Mouse (Mus musculus): ENCODE measurements around the gene Olfr1311. TPM values are rescaled to one million over a fixed set of nuclear protein-coding genes. Genes with fewer than 3 reads are reported as not detected.

The Olfr1311 gene
- total and polyA plus RNA-seq, 3 experiments = not detected

DNA sequence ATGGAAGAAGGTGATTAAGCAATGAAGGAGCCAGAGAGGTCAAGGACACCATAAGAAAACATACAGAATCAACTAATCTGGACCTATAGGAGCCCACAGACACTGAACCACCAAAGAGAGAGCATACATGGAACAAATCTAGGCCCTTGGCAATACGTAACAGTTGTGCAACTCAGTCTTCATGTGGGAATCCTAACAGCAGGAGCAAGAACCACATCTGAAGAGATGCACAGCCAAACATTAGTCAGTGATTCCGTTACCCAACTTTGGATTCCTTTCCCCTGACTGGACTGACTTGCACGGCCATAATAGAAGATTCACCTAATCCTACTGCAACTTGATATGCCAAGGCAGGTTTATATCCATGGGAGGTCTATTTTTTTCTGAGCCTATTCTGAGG is 9.3 kb downstream of the Olfr1311 start:
- dilution Hi-C loops (cut with MboI; ENCODE audit: extremely low pct_ligation_motif_present, extremely low pct_unique_long_range_greater_than_20kb, low sequenced_read_pairs) (no loop called here), in situ Hi-C loops (cut with MboI; ENCODE audit: low pct_ligation_motif_present, low pct_unique_long_range_greater_than_20kb, low sequenced_read_pairs) (no loop called here)
- H3K27me3 ChIP-seq (replicated peaks) = peaks cover 55% of the 10 kb centered on the region
- no peaks in the 10 kb centered on the region for H3K79me2 ChIP-seq (replicated peaks; ENCODE audit: control insufficient read depth, extremely low read depth, insufficient read depth, poor library complexity, severe bottlenecking)
- H3K4me3 ChIP-seq (replicated peaks in 1 of 3; ENCODE audit: low read depth in 2 of 3, low read length in 2 of 3, poor library complexity in 1 of 3) = no peak overlapping the region
- H3K4me2 ChIP-seq (ENCODE audit: insufficient read depth, low read depth, poor library complexity, severe bottlenecking) = no peak overlapping the region
- H3K36me3 ChIP-seq (replicated peaks in 1 of 2; ENCODE audit: control insufficient read depth in 1 of 2, insufficient read depth in 1 of 2, low read length in 1 of 2) = no peaks in the 10 kb centered on the region
- DNase-seq (ENCODE audit: extremely low read depth) = no peak
- no peaks in the 10 kb centered on the region for H3K4me1 ChIP-seq (ENCODE audit: control insufficient read depth in 1 of 2, insufficient read depth in 2 of 2)
- no peaks in the 10 kb centered on the region for H3K9me3 ChIP-seq (replicated peaks; ENCODE audit: low read length)
- TF ChIP-seq CHD2 (IDR thresholded peaks at IDR 0.05; ENCODE audit: low read length) (no peak), JUND (conservative IDR thresholded peaks at IDR 0.05; ENCODE audit: low read depth, low read length) (no peak), EP300 (IDR thresholded peaks at IDR 0.05; ENCODE audit: low read length) (no peak), POLR2AphosphoS2 (IDR thresholded peaks at IDR 0.05; ENCODE audit: low read depth, low read length) (no peak), ZNF384 (IDR thresholded peaks at IDR 0.05; ENCODE audit: low read depth, low read length) (no peak), TCF12 (IDR thresholded peaks at IDR 0.05; ENCODE audit: low read depth, low read length) (no peak), CTCF (conservative IDR thresholded peaks at IDR 0.05 in 1 of 2, IDR thresholded peaks at IDR 0.05 in 1 of 2; ENCODE audit: low read depth in 2 of 2, low read length in 2 of 2) (no peak), RCOR1 (conservative IDR thresholded peaks at IDR 0.05; ENCODE audit: low read depth, low read length) (no peak), KAT2A (IDR thresholded peaks at IDR 0.05; ENCODE audit: insufficient replicate concordance, low read length) (no peak), MEF2A (IDR thresholded peaks at IDR 0.05; ENCODE audit: borderline replicate concordance, low read depth, low read length) (no peak), POLR2A (IDR thresholded peaks at IDR 0.05; ENCODE audit: low read depth, low read length) (no peak), ZMIZ1 (IDR thresholded peaks at IDR 0.05; ENCODE audit: low read depth, low read length) (no peak)
- no peak overlapping the region for H3K27ac ChIP-seq (ENCODE audit: insufficient read depth, low read depth)
- H3K9ac ChIP-seq (ENCODE audit: insufficient read depth, low read depth) = no peak overlapping the region

DNA sequence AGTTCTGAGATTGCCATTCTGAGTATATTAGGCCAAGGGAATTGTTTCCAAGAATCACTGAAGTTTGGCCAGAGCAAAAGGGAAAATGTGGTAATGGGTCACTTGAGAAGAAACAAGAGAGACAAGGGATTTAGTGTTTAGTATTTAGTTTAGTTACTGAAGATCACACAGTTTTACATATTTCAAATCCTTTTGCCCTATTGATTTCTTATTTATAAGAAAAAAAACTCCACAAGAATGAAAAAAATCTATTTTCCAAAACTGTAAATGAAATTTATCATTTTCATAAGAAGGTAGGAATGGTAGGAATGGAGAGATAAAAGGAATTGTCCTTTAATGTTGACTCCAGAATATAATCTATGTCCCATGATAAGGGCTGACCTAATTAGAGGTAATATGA is 11.6 kb downstream of the Olfr1311 start, which contains the start of gene Olfr1310:
Gene Olfr1310 (minus strand): TSS at position 101 of the 400 bp plus-strand sequence.
- DNase-seq (ENCODE audit: extremely low read depth) = no peak
- no peak for TF ChIP-seq POLR2A (IDR thresholded peaks at IDR 0.05; ENCODE audit: low read depth, low read length)
- TF ChIP-seq SIN3A (IDR thresholded peaks at IDR 0.05; ENCODE audit: low read length) = no peak
- no peak for TF ChIP-seq CHD1 (IDR thresholded peaks at IDR 0.05; ENCODE audit: low read depth, low read length)
- TF ChIP-seq IRF4 (IDR thresholded peaks at IDR 0.05; ENCODE audit: low read depth, low read length) = no peak
- no peak for TF ChIP-seq JUND (conservative IDR thresholded peaks at IDR 0.05; ENCODE audit: low read depth, low read length)
- TF ChIP-seq MAFK (IDR thresholded peaks at IDR 0.05; ENCODE audit: insufficient replicate concordance, low read length) = no peak
- no peak for TF ChIP-seq KAT2A (IDR thresholded peaks at IDR 0.05; ENCODE audit: insufficient replicate concordance, low read length)
- no peak for TF ChIP-seq ETS1 (conservative IDR thresholded peaks at IDR 0.05; ENCODE audit: low read depth, low read length)
- no peak for TF ChIP-seq MEF2A (IDR thresholded peaks at IDR 0.05; ENCODE audit: borderline replicate concordance, low read depth, low read length)
- no peak for TF ChIP-seq RAD21 (IDR thresholded peaks at IDR 0.05; ENCODE audit: low read depth, low read length)
- no peak for TF ChIP-seq EP300 (IDR thresholded peaks at IDR 0.05; ENCODE audit: low read length)
- no peak for TF ChIP-seq CHD2 (IDR thresholded peaks at IDR 0.05; ENCODE audit: low read length)
- TF ChIP-seq ZC3H11A (IDR thresholded peaks at IDR 0.05; ENCODE audit: low read depth, low read length) = no peak
- TF ChIP-seq MAX (IDR thresholded peaks at IDR 0.05; ENCODE audit: low read length) = no peak
- no peak for TF ChIP-seq HCFC1 (IDR thresholded peaks at IDR 0.05; ENCODE audit: low read depth, low read length)
- TF ChIP-seq TCF12 (IDR thresholded peaks at IDR 0.05; ENCODE audit: low read depth, low read length) = no peak
- no peak for TF ChIP-seq ZMIZ1 (IDR thresholded peaks at IDR 0.05; ENCODE audit: low read depth, low read length)
- no peak for TF ChIP-seq POLR2AphosphoS2 (IDR thresholded peaks at IDR 0.05; ENCODE audit: low read depth, low read length)
- TF ChIP-seq UBTF (IDR thresholded peaks at IDR 0.05; ENCODE audit: low read depth, low read length) = no peak
- dilution Hi-C loops (cut with MboI; ENCODE audit: extremely low pct_ligation_motif_present, extremely low pct_unique_long_range_greater_than_20kb, low sequenced_read_pairs) (no loop called here), in situ Hi-C loops (cut with MboI; ENCODE audit: low pct_ligation_motif_present, low pct_unique_long_range_greater_than_20kb, low sequenced_read_pairs) (no loop called here)
- Histone ChIP-seq H3K4me1 (ENCODE audit: control insufficient read depth in 1 of 2, insufficient read depth in 2 of 2) (no peaks in the 10 kb centered on the region), H3K36me3 (replicated peaks in 1 of 2; ENCODE audit: control insufficient read depth in 1 of 2, insufficient read depth in 1 of 2, low read length in 1 of 2) (no peaks in the 10 kb centered on the region), H3K79me2 (replicated peaks; ENCODE audit: control insufficient read depth, extremely low read depth, insufficient read depth, poor library complexity, severe bottlenecking) (no peaks in the 10 kb centered on the region), H3K9me3 (replicated peaks; ENCODE audit: low read length) (no peaks in the 10 kb centered on the region), H3K27ac (ENCODE audit: insufficient read depth, low read depth) (no peak within 1 kb of the TSS), H3K27me3 (replicated peaks) (peaks cover 49% of the 10 kb centered on the region), H3K9ac (ENCODE audit: insufficient read depth, low read depth) (no peak within 1 kb of the TSS), H3K4me2 (ENCODE audit: insufficient read depth, low read depth, poor library complexity, severe bottlenecking) (no peak within 1 kb of the TSS), H3K4me3 (replicated peaks in 1 of 3; ENCODE audit: low read depth in 2 of 3, low read length in 2 of 3, poor library complexity in 1 of 3) (no peak within 1 kb of the TSS)
